Mouse (Mus musculus) thymus, postnatal 36 days (tissue): ENCODE measurements around the gene Prkci.

Source experiments
- DNase-seq, 2 experiments: peaks; one replicate each; pipeline ENCODE4 v3.0.0; 2022; ENCODE audit warnings: mixed read lengths in 2 of 2

Gene Prkci

GRCm38 (mm10) chr3:30995899-30996687, 546 bp downstream of the Prkci start:
- DNase-seq, result no peak

- no peak for DNase-seq
These were observed 1.1 kb downstream of the Prkci start for GRCm38 (mm10) chr3:30996688-30997014.

GRCm38 (mm10) chr3:30999401-31000017, 4.0 kb downstream of the Prkci start:
- DNase-seq, result no peak

GRCm38 (mm10) chr3:31000018-31000407, 4.5 kb downstream of the Prkci start:
- no peak for DNase-seq

- DNase-seq, result no peak
These were observed 5.6 kb downstream of the Prkci start for GRCm38 (mm10) chr3:31001048-31001676.

GRCm38 (mm10) chr3:31004320-31005209, 9.0 kb downstream of the Prkci start:
- DNase-seq, result no peak

- DNase-seq, result no peak
These were observed 18.8 kb downstream of the Prkci start for GRCm38 (mm10) chr3:31014374-31014773.

GRCm38 (mm10) chr3:31015682-31016443, 20.3 kb downstream of the Prkci start:
- no peak for DNase-seq

GRCm38 (mm10) chr3:31016594-31017196, 21.1 kb downstream of the Prkci start:
- no peak for DNase-seq

- DNase-seq, result no peak
These were observed 22.1 kb downstream of the Prkci start for GRCm38 (mm10) chr3:31017652-31018051.

GRCm38 (mm10) chr3:31019287-31019686, 23.7 kb downstream of the Prkci start:
- no peak for DNase-seq

- no peak for DNase-seq
These were observed 24.4 kb downstream of the Prkci start for GRCm38 (mm10) chr3:31019793-31020447.

GRCm38 (mm10) chr3:31020656-31021055, 25.1 kb downstream of the Prkci start:
- no peak for DNase-seq

GRCm38 (mm10) chr3:31022895-31023436, 27.4 kb downstream of the Prkci start:
- no peak for DNase-seq

- no peak for DNase-seq
These were observed 32.2 kb downstream of the Prkci start for GRCm38 (mm10) chr3:31027718-31028117.

- DNase-seq, result no peak
These were observed 36.1 kb downstream of the Prkci start for GRCm38 (mm10) chr3:31031621-31032020.

GRCm38 (mm10) chr3:31033644-31034043, 38.1 kb downstream of the Prkci start:
- no peak for DNase-seq

GRCm38 (mm10) chr3:31037851-31038250, 42.3 kb downstream of the Prkci start:
- DNase-seq, result no peak

GRCm38 (mm10) chr3:31038689-31039088, 43.1 kb downstream of the Prkci start:
- no peak for DNase-seq

GRCm38 (mm10) chr3:31042992-31043391, 47.4 kb downstream of the Prkci start:
- no peak for DNase-seq

- peak in 1 of 2 experiments; percentile 10 for DNase-seq
These were observed 51.7 kb downstream of the Prkci start for GRCm38 (mm10) chr3:31047263-31047662.
